Mouse (Mus musculus) thymus, adult 2 months (tissue): ENCODE measurements around the gene Kcnj12.

Experiments
- CTCF ChIP-seq: fragments of 200-500 bp; IDR thresholded peaks from 2 replicates; pipeline ENCODE4 v1.5.1; 2012; ENCODE audit warnings: mild to moderate bottlenecking, control low read depth, low read length, moderate library complexity, borderline replicate concordance; ENCODE audit not compliant: control insufficient read depth, poor library complexity, insufficient read depth; ENCODE audit errors: extremely low read depth
- POLR2A ChIP-seq: fragments of 200-500 bp; IDR thresholded peaks from 2 replicates; pipeline ENCODE4 v1.6.1; 2012; ENCODE audit warnings: mild to moderate bottlenecking, low read length, control low read depth, moderate library complexity; ENCODE audit not compliant: control insufficient read depth, poor library complexity, insufficient read depth; ENCODE audit errors: extremely low read depth

DNA sequence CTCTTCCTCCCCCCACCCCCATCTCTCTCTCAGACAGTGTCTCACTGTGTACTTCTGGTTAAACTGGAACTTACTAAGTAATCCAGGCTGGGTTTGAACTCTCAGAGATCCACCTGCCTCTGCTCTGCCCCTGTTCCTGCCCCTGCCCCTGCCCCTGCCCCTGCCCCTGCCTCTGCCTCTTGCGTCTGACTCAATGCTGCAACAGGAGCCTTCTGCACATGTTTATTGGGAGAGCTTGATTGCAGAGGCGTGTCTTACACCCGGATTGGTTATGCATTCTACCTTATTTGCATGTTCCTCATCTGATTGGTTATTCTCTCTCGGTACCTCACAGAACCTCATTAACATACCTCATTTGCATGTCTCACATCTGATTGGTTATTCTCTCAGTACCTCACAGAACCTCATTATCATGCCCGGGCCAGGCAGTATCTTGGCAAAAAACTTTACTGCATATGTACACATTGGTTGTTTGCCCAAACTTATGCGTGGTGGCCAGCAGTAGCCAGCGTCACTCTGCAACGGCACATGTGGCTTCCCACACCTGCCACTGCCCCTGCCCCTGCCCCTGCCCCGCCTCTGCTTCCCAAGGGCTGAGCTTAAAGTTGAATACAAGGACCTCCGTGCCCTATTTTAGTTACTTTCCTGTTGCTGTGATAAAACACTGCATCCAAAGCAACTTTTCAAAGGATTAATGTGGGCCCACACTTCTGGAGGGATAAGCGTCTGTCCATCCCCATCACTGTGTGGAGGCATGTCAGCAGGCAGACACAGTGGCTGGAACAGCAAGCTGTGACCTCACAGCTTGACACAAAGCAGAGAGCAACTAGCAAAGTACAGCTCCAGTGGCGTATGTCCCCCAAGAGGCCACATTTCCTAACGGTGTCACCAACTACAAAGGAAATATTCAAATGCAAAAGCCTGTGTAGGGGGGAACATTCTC lies 80.3 kb downstream of the Kcnj12 start:
- TF ChIP-seq CTCF (no peak), POLR2A (no peak)
